Mouse (Mus musculus) bone marrow macrophage, adult 2 months (primary cell): ENCODE data around the gene Rps6ka5.

Source experiments
- CTCF ChIP-seq: IDR thresholded peaks from 2 replicates; pipeline ENCODE4 v1.5.1; 2012; ENCODE audit warnings: low read depth, mild to moderate bottlenecking, low read length, moderate library complexity
- POLR2A ChIP-seq: IDR thresholded peaks from 2 replicates; pipeline ENCODE4 v1.6.1; 2012; ENCODE audit warnings: mild to moderate bottlenecking, low read depth, low read length, borderline replicate concordance

- TF ChIP-seq POLR2A (no peak), CTCF (no peak)
Observed at GRCm38 (mm10) chr12:100519684-100520076, 207.1 kb downstream of the Rps6ka5 start.
